Mouse (Mus musculus) brain, embryonic 14.5 days (tissue): Measurements from ENCODE around the gene Sorbs2.

ENCODE experiments used
- CTCF ChIP-seq: fragments of 200-500 bp; IDR thresholded peaks from 2 replicates; pipeline ENCODE4 v1.5.1; 2012; ENCODE audit warnings: inconsistent platforms, mild to moderate bottlenecking, moderate library complexity, borderline replicate concordance; ENCODE audit not compliant: insufficient read depth, insufficient read length; ENCODE audit errors: extremely low read depth
- POLR2A ChIP-seq: fragments of 200-500 bp; IDR thresholded peaks from 2 replicates; pipeline ENCODE4 v1.6.1; 2012; ENCODE audit warnings: mild to moderate bottlenecking, inconsistent platforms, borderline replicate concordance; ENCODE audit not compliant: poor library complexity, insufficient read depth, insufficient read length, severe bottlenecking; ENCODE audit errors: extremely low read depth

GRCm38 (mm10) chr8:45607012-45607411 is 99.4 kb downstream of the Sorbs2 start:
- no peak for TF ChIP-seq CTCF
- no peak for TF ChIP-seq POLR2A
